Mouse (Mus musculus) naive thymus-derived CD4-positive, alpha-beta T cell, adult 2 months (primary cell): ENCODE results near the gene Cog2.

Source experiments
- DNase-seq: peaks from one replicate; pipeline ENCODE4 v3.0.0-alpha.2; 2011; ENCODE audit warnings: low read depth

The Cog2 gene

GRCm38 (mm10) chr8:124516525-124516924 lies 4.0 kb upstream of the Cog2 start:
- no peak for DNase-seq

- DNase-seq = no peak
Observed at GRCm38 (mm10) chr8:124517142-124517541, 3.4 kb upstream of the Cog2 start.

- no peak for DNase-seq
Observed at GRCm38 (mm10) chr8:124521946-124522345, 1.4 kb downstream of the Cog2 start.

- DNase-seq = no peak
Observed at GRCm38 (mm10) chr8:124526261-124526660, 5.7 kb downstream of the Cog2 start.

GRCm38 (mm10) chr8:124530076-124530475 lies 9.5 kb downstream of the Cog2 start:
- DNase-seq = no peak

GRCm38 (mm10) chr8:124530556-124530955 lies 10.0 kb downstream of the Cog2 start:
- no peak for DNase-seq

- no peak for DNase-seq
Observed at GRCm38 (mm10) chr8:124530996-124531395, 10.4 kb downstream of the Cog2 start.

GRCm38 (mm10) chr8:124532626-124533025 lies 12.1 kb downstream of the Cog2 start:
- DNase-seq = no peak

GRCm38 (mm10) chr8:124535451-124535850 lies 14.9 kb downstream of the Cog2 start:
- DNase-seq = no peak

- DNase-seq = no peak
Observed at GRCm38 (mm10) chr8:124540906-124541305, 20.3 kb downstream of the Cog2 start.

- no peak for DNase-seq
Observed at GRCm38 (mm10) chr8:124542001-124542400, 21.4 kb downstream of the Cog2 start.

- DNase-seq = no peak
Observed at GRCm38 (mm10) chr8:124543272-124543671, 22.7 kb downstream of the Cog2 start.

- DNase-seq = no peak
Observed at GRCm38 (mm10) chr8:124546371-124546770, 25.8 kb downstream of the Cog2 start.

GRCm38 (mm10) chr8:124546815-124547214 lies 26.2 kb downstream of the Cog2 start:
- no peak for DNase-seq

GRCm38 (mm10) chr8:124547269-124547668 lies 26.7 kb downstream of the Cog2 start:
- DNase-seq = no peak

GRCm38 (mm10) chr8:124548187-124548586 lies 27.6 kb downstream of the Cog2 start:
- no peak for DNase-seq

- DNase-seq = no peak
Observed at GRCm38 (mm10) chr8:124551011-124551661, 30.6 kb downstream of the Cog2 start.

GRCm38 (mm10) chr8:124555113-124555750 lies 34.7 kb downstream of the Cog2 start:
- DNase-seq = no peak

GRCm38 (mm10) chr8:124556164-124556563 lies 35.6 kb downstream of the Cog2 start:
- DNase-seq = no peak

- no peak for DNase-seq
Observed at GRCm38 (mm10) chr8:124556658-124557057, 36.1 kb downstream of the Cog2 start.

GRCm38 (mm10) chr8:124557476-124557875 lies 36.9 kb downstream of the Cog2 start:
- DNase-seq = no peak

- no peak for DNase-seq
Observed at GRCm38 (mm10) chr8:124567126-124567525, 46.6 kb downstream of the Cog2 start.

GRCm38 (mm10) chr8:124567584-124567983 lies 47.0 kb downstream of the Cog2 start:
- DNase-seq = no peak

GRCm38 (mm10) chr8:124569100-124569499 lies 48.5 kb downstream of the Cog2 start:
- no peak for DNase-seq
